Mouse (Mus musculus) embryonic stem cell, embryonic (primary cell): ENCODE measurements around the gene Cyp8b1.

Source experiments
- CTCF ChIA-PET, 4 experiments: fragments of 300-600 bp in 2 of 4; fragments of 350-600 bp in 2 of 4; sonication (Branson Sonifier 250); formaldehyde crosslinking; loops; one replicate each; lab custom pipeline; 2022; ENCODE audit warnings: inconsistent platforms in 2 of 4; lab: Charles Lee
- POLR2A ChIA-PET, 4 experiments: fragments of 300-600 bp in 2 of 4; fragments of 350-600 bp in 2 of 4; sonication (Branson Sonifier 250); formaldehyde crosslinking; loops; one replicate each; lab custom pipeline; 2022; ENCODE audit warnings: antibody characterized with exemption in 4 of 4, inconsistent platforms in 1 of 4; lab: Charles Lee

Gene Cyp8b1

GRCm38 (mm10) chr9:121916102-121916501 lies at the start of gene Cyp8b1:
Gene Cyp8b1 (minus strand): TSS chr9:121916305.
- ChIA-PET CTCF (interaction anchor here in 3 of 4 experiments (0.6 to 2.3 kb wide), 3 partner anchors 13 to 1558 kb away, joined by 5 to 9 read pairs (median 8); no protein-coding TSS in a partner anchor), POLR2A (no interaction called here)

GRCm38 (mm10) chr9:121964941-121965340 lies 48.8 kb upstream of the Cyp8b1 start:
- ChIA-PET CTCF (interaction anchor here in 1 of 4 experiments (0.5 kb wide), 1 partner anchor 1425 kb away, joined by 3 read pairs; no protein-coding TSS in a partner anchor), POLR2A (no interaction called here)

GRCm38 (mm10) chr9:121959966-121960635 lies 44.0 kb upstream of the Cyp8b1 start:
- ChIA-PET CTCF (interaction anchor here in 2 of 4 experiments (1.1 to 1.3 kb wide), 2 partner anchors 25 to 129 kb away, joined by 3 to 5 read pairs; no protein-coding TSS in a partner anchor), POLR2A (no interaction called here)

GRCm38 (mm10) chr9:121952596-121952995 lies 36.5 kb upstream of the Cyp8b1 start:
- ChIA-PET POLR2A (no interaction called here), CTCF (interaction anchor here in 2 of 4 experiments (0.6 to 1.2 kb wide), 2 partner anchors 32 to 106 kb away, joined by 3 read pairs; no protein-coding TSS in a partner anchor)

- POLR2A ChIA-PET = interaction anchor here in 1 of 4 experiments (0.5 kb wide), 1 partner anchor 104 kb away, joined by 3 read pairs; no protein-coding TSS in a partner anchor
- CTCF ChIA-PET = no interaction called here
Measured at GRCm38 (mm10) chr9:121951114-121951423, 35.0 kb upstream of the Cyp8b1 start.

GRCm38 (mm10) chr9:121950418-121951113 lies 34.5 kb upstream of the Cyp8b1 start, which contains the start of gene Fam198a:
Gene Fam198a (plus strand): TSS chr9:121950988.
- ChIA-PET CTCF (no interaction called here), POLR2A (interaction anchor here in 1 of 4 experiments (0.5 kb wide), 1 partner anchor 104 kb away, joined by 3 read pairs; no protein-coding TSS in a partner anchor)

GRCm38 (mm10) chr9:121948431-121948830 lies 32.3 kb upstream of the Cyp8b1 start:
- ChIA-PET POLR2A (interaction anchor here in 1 of 4 experiments (1.1 kb wide), 1 partner anchor 11 kb away, joined by 3 read pairs; no protein-coding TSS in a partner anchor), CTCF (interaction anchor here in 3 of 4 experiments (0.7 to 1.3 kb wide), 6 partner anchors 37 to 237 kb away, joined by 3 to 7 read pairs (median 3); no protein-coding TSS in a partner anchor)

- ChIA-PET CTCF (interaction anchor here in 3 of 4 experiments (0.7 to 1.3 kb wide), 10 partner anchors 36 to 279 kb away, joined by 3 to 7 read pairs (median 3); no protein-coding TSS in a partner anchor), POLR2A (interaction anchor here in 1 of 4 experiments (1.1 kb wide), 1 partner anchor 11 kb away, joined by 3 read pairs; no protein-coding TSS in a partner anchor)
Measured at GRCm38 (mm10) chr9:121947784-121948183, 31.7 kb upstream of the Cyp8b1 start.

GRCm38 (mm10) chr9:121943628-121944027 lies 27.5 kb upstream of the Cyp8b1 start:
- ChIA-PET CTCF (interaction anchor here in 1 of 4 experiments (0.8 kb wide), 1 partner anchor 15 kb away, joined by 4 read pairs; no protein-coding TSS in a partner anchor), POLR2A (no interaction called here)

GRCm38 (mm10) chr9:121943005-121943404 lies 26.9 kb upstream of the Cyp8b1 start:
- ChIA-PET CTCF (interaction anchor here in 1 of 4 experiments (0.8 kb wide), 1 partner anchor 15 kb away, joined by 4 read pairs; no protein-coding TSS in a partner anchor), POLR2A (interaction anchor here in 1 of 4 experiments (0.7 kb wide), 1 partner anchor 782 kb away, joined by 3 read pairs; no protein-coding TSS in a partner anchor)

GRCm38 (mm10) chr9:121937944-121938355 lies 21.8 kb upstream of the Cyp8b1 start:
- CTCF ChIA-PET = interaction anchor here in 2 of 4 experiments (0.6 to 1.1 kb wide), 2 partner anchors 9 to 116 kb away, joined by 5 to 6 read pairs; no protein-coding TSS in a partner anchor

GRCm38 (mm10) chr9:121937451-121937864 lies 21.4 kb upstream of the Cyp8b1 start:
- CTCF ChIA-PET = interaction anchor here in 1 of 4 experiments (1.1 kb wide), 1 partner anchor 9 kb away, joined by 6 read pairs; no protein-coding TSS in a partner anchor
- POLR2A ChIA-PET = interaction anchor here in 2 of 4 experiments (0.6 to 1.2 kb wide), 5 partner anchors 9 to 157 kb away, joined by 3 read pairs; no protein-coding TSS in a partner anchor

More at GRCm38 (mm10) chr9:121937944-121938355, 21.8 kb upstream of the Cyp8b1 start:
- POLR2A ChIA-PET = no interaction called here

- ChIA-PET CTCF (interaction anchor here in 2 of 4 experiments (0.7 to 1.1 kb wide), 2 partner anchors 8 to 90 kb away, joined by 3 to 6 read pairs; no protein-coding TSS in a partner anchor), POLR2A (interaction anchor here in 2 of 4 experiments (0.6 to 1.2 kb wide), 5 partner anchors 9 to 157 kb away, joined by 3 read pairs; no protein-coding TSS in a partner anchor)
Measured at GRCm38 (mm10) chr9:121936952-121937351, 20.8 kb upstream of the Cyp8b1 start.

GRCm38 (mm10) chr9:121934856-121935255 lies 18.8 kb upstream of the Cyp8b1 start:
- POLR2A ChIA-PET = no interaction called here

GRCm38 (mm10) chr9:121928498-121928897 lies 12.4 kb upstream of the Cyp8b1 start:
- ChIA-PET POLR2A (interaction anchor here in 3 of 4 experiments (0.6 to 1.5 kb wide), 8 partner anchors 8 to 128 kb away, joined by 3 to 5 read pairs (median 4); no protein-coding TSS in a partner anchor), CTCF (interaction anchor here (0.6 to 2.0 kb wide), 36 partner anchors 9 to 1541 kb away, joined by 3 to 13 read pairs (median 4); partner anchors contain the start of genes Cyp8b1 (in 2 of the 4) and Ackr2 (in 1 of the 4))

More at GRCm38 (mm10) chr9:121934856-121935255, 18.8 kb upstream of the Cyp8b1 start:
- CTCF ChIA-PET = no interaction called here

GRCm38 (mm10) chr9:121927721-121928120 lies 11.6 kb upstream of the Cyp8b1 start:
- POLR2A ChIA-PET = interaction anchor here in 3 of 4 experiments (0.7 to 1.5 kb wide), 3 partner anchors 8 to 91 kb away, joined by 3 to 4 read pairs (median 3); no protein-coding TSS in a partner anchor

GRCm38 (mm10) chr9:121926634-121927405 lies 10.7 kb upstream of the Cyp8b1 start:
- CTCF ChIA-PET = interaction anchor here in 2 of 4 experiments (0.6 to 0.7 kb wide), 2 partner anchors 18 to 825 kb away, joined by 3 to 11 read pairs; no protein-coding TSS in a partner anchor
- POLR2A ChIA-PET = interaction anchor here in 2 of 4 experiments (0.6 to 0.7 kb wide), 2 partner anchors 91 to 158 kb away, joined by 3 read pairs; no protein-coding TSS in a partner anchor

More at GRCm38 (mm10) chr9:121927721-121928120, 11.6 kb upstream of the Cyp8b1 start:
- CTCF ChIA-PET = interaction anchor here (0.6 to 2.0 kb wide), 13 partner anchors 8 to 1333 kb away, joined by 3 to 13 read pairs (median 5); no protein-coding TSS in a partner anchor
